Mouse (Mus musculus) heart, adult 2 months (tissue): ENCODE results near the gene Tbc1d22a.
"Not testable (repeated sequence)": the region's sequence is repeated elsewhere in the genome, so short reads cannot be mapped to it uniquely, and the experiment has no call there.

Source experiments
- CTCF ChIP-seq: fragments of 200-600 bp; IDR thresholded peaks from 2 replicates; pipeline ENCODE4 v1.8.1; 2022; ENCODE audit warnings: antibody characterized with exemption, mild to moderate bottlenecking, moderate library complexity
- EP300 ChIP-seq: fragments of 200-500 bp; IDR thresholded peaks from 2 replicates; pipeline ENCODE4 v1.6.1; 2011; ENCODE audit warnings: low read depth, low read length, control low read depth; ENCODE audit not compliant: insufficient read depth

DNA sequence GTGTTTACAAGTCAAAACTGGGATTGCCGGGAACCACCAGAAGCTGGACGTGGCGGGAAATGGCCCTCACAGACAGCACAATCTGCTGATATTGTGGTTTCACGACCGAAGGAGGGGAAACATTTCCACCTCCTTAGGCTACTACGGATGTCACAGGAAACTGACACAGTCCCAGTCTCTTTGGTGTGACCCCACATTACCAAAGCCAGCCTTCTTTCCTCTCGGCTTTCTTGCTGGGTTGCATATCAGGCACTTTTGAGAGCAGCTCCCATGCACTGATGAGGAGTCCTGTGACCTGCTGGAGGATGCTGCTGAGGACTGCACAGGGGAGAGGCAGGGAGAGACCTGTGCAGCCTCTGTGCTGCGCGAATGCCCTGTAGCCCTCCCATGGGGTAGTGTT lies 2.4 kb downstream of the Tbc1d22a start:
- TF ChIP-seq CTCF, EP300: not testable (repeated sequence)
